ENCODE assay signal across 17 mouse cellular contexts in genomic region chr11:36041411-36041810, GRCm38 (mm10).
DNase-seq lines count a peak whose midpoint lies in the region; ATAC-seq lines count a peak whose summit lies in the region.
"Had no signal": no experiment of that assay in that cellular context is flagged by ENCODE, and none has a peak within 500 bp of the region (broad histone marks: within the 10 kb centered on the region; RNA-seq: fewer than 3 reads in every experiment).

No protein-coding gene starts in this region.

- no peaks in the 10 kb centered on the region for H3K9me3 ChIP-seq in embryonic facial prominence, embryonic 11.5 days (replicated peaks; ENCODE audit: control insufficient read depth, low read length)
- H3K9me3 ChIP-seq in embryonic facial prominence, embryonic 10.5 days = no peaks in the 10 kb centered on the region
- H3K9me3 ChIP-seq in midbrain, embryonic 11.5 days (ENCODE audit: control insufficient read depth, low read length) = no peaks in the 10 kb centered on the region
- no peaks in the 10 kb centered on the region for H3K9me3 ChIP-seq in midbrain, embryonic 10.5 days (replicated peaks)
- H3K9me3 ChIP-seq: embryonic facial prominence, embryonic 12.5 days; forebrain, embryonic 13.5 days; forebrain, embryonic 15.5 days had no signal

- no peaks in the 10 kb centered on the region; the same call in 1 of the 2 replicates for H3K4me1 ChIP-seq in embryonic facial prominence, embryonic 11.5 days (ENCODE audit: control insufficient read depth, insufficient read depth, low read length)
- peaks cover 6% of the 10 kb centered on the region; the same call in 1 of the 2 replicates for H3K4me1 ChIP-seq in embryonic facial prominence, embryonic 10.5 days
- peaks cover 3% of the 10 kb centered on the region; the same call in 1 of the 2 replicates for H3K4me1 ChIP-seq in midbrain, embryonic 11.5 days (ENCODE audit: control insufficient read depth, insufficient read depth, low read length)
- H3K4me1 ChIP-seq in midbrain, embryonic 10.5 days = peaks cover 6% of the 10 kb centered on the region

- H3K27ac ChIP-seq in embryonic facial prominence, embryonic 11.5 days (replicated peaks; ENCODE audit: low read depth, low read length) = no peak overlapping the region
- no peak overlapping the region for H3K27ac ChIP-seq in embryonic facial prominence, embryonic 10.5 days (replicated peaks)
- H3K27ac ChIP-seq in midbrain, embryonic 11.5 days (ENCODE audit: low read depth, low read length) = no peak overlapping the region
- H3K27ac ChIP-seq in midbrain, embryonic 10.5 days (replicated peaks) = no peak overlapping the region
- H3K27ac ChIP-seq: embryonic facial prominence, embryonic 12.5 days; forebrain, embryonic 13.5 days; forebrain, embryonic 15.5 days had no signal

- no peaks in the 10 kb centered on the region for H3K27me3 ChIP-seq in embryonic facial prominence, embryonic 11.5 days (ENCODE audit: control insufficient read depth, insufficient read depth, low read length)
- 0 out of 2 replicates have a peak, but pooled peaks cover 6% of the 10 kb centered on the region for H3K27me3 ChIP-seq in embryonic facial prominence, embryonic 10.5 days (replicated peaks; ENCODE audit: low read depth, poor library complexity, severe bottlenecking)
- no peaks in the 10 kb centered on the region for H3K27me3 ChIP-seq in midbrain, embryonic 11.5 days (ENCODE audit: control insufficient read depth, insufficient read depth, low read length)
- peaks cover 36% of the 10 kb centered on the region for H3K27me3 ChIP-seq in midbrain, embryonic 10.5 days (ENCODE audit: low read depth, poor library complexity, severe bottlenecking)
- H3K27me3 ChIP-seq: forebrain, embryonic 15.5 days had no signal

- no peak overlapping the region for H3K4me3 ChIP-seq in embryonic facial prominence, embryonic 11.5 days (ENCODE audit: low read depth, low read length)
- H3K4me3 ChIP-seq in embryonic facial prominence, embryonic 10.5 days = no peak overlapping the region
- H3K4me3 ChIP-seq in midbrain, embryonic 11.5 days (ENCODE audit: low read depth, low read length) = no peak overlapping the region
- H3K4me3 ChIP-seq in midbrain, embryonic 10.5 days = no peak overlapping the region
- H3K4me3 ChIP-seq: embryonic facial prominence, embryonic 12.5 days; forebrain, embryonic 13.5 days; forebrain, embryonic 15.5 days had no signal

- no peaks in the 10 kb centered on the region for H3K36me3 ChIP-seq in embryonic facial prominence, embryonic 11.5 days (replicated peaks; ENCODE audit: control insufficient read depth, insufficient read depth, low read depth, low read length)
- H3K36me3 ChIP-seq in embryonic facial prominence, embryonic 10.5 days (replicated peaks) = no peaks in the 10 kb centered on the region
- H3K36me3 ChIP-seq in midbrain, embryonic 11.5 days (ENCODE audit: control insufficient read depth, insufficient read depth, low read length) = no peaks in the 10 kb centered on the region
- peaks cover 3% of the 10 kb centered on the region; the same call in 1 of the 2 replicates for H3K36me3 ChIP-seq in midbrain, embryonic 10.5 days
- H3K36me3 ChIP-seq: embryonic facial prominence, embryonic 12.5 days; forebrain, embryonic 15.5 days; G1E had no signal

- WGBS in embryonic facial prominence, embryonic 11.5 days = 81% methylated on average over 13 of the region's 13 CpGs
- WGBS in embryonic facial prominence, embryonic 10.5 days = 85% methylated on average over 13 of the region's 13 CpGs
- whole genome bisulfite sequencing in midbrain, embryonic 11.5 days = 86% methylated on average over 13 of the region's 13 CpGs
- WGBS in midbrain, embryonic 10.5 days = 87% methylated on average over 13 of the region's 13 CpGs

- ATAC-seq in embryonic facial prominence, embryonic 11.5 days (replicated peaks; ENCODE audit: insufficient number of reproducible peaks, low FRiP score, low TSS enrichment, low read depth) = 0 out of 2 replicates have a peak, but pooled peaks have one; percentile 20
- ATAC-seq in midbrain, embryonic 11.5 days (ENCODE audit: low FRiP score) = no peak
- ATAC-seq: CD4-positive, CD25-positive, alpha-beta regulatory T cell, adult 4 months; forebrain, embryonic 13.5 days; forebrain, embryonic 15.5 days; forebrain, postnatal 0 days had no signal

- no peak overlapping the region for H3K4me2 ChIP-seq in embryonic facial prominence, embryonic 11.5 days (ENCODE audit: low read depth, low read length)
- no peak overlapping the region for H3K4me2 ChIP-seq in midbrain, embryonic 11.5 days
- H3K4me2 ChIP-seq: embryonic facial prominence, embryonic 12.5 days; forebrain, embryonic 13.5 days; forebrain, embryonic 15.5 days had no signal

- H3K9ac ChIP-seq in embryonic facial prominence, embryonic 11.5 days (replicated peaks; ENCODE audit: low read length) = no peak overlapping the region
- H3K9ac ChIP-seq in midbrain, embryonic 11.5 days (ENCODE audit: low read length) = no peak overlapping the region
- H3K9ac ChIP-seq: embryonic facial prominence, embryonic 12.5 days; forebrain, embryonic 13.5 days; forebrain, embryonic 15.5 days; forebrain, postnatal 0 days had no signal

- DNase-seq in adrenal gland, postnatal 10 days = peak; percentile 42
- no peak for DNase-seq in adrenal gland, postnatal 25 days
- DNase-seq in embryonic facial prominence, embryonic 11.5 days (ENCODE audit: low spot score) = no peak
- DNase-seq in embryonic facial prominence, embryonic 10.5 days (ENCODE audit: low spot score) = no peak
- peak; percentile 56 for DNase-seq in midbrain, embryonic 11.5 days (ENCODE audit: low spot score, missing footprints)
- no peak for DNase-seq in midbrain, embryonic 10.5 days (ENCODE audit: low spot score)
- DNase-seq in left cerebral cortex, adult 8-10 months (ENCODE audit: low spot score in 2 of 2) = no peak
- DNase-seq: B cell, adult 2 months; cerebellum, adult 11-12 months; cerebellum, adult 2 months; cerebellum, adult 9-10 months; forebrain, postnatal 0 days had no signal

Comparison
In these comparisons a context has a peak if more than half of its experiments do, and no peak if none do; other contexts are left out.
1. DNase-seq: peak in adrenal gland, postnatal 10 days (single experiment) and midbrain, embryonic 11.5 days (single experiment); none in adrenal gland, postnatal 25 days (single experiment), embryonic facial prominence, embryonic 11.5 days (single experiment), embryonic facial prominence, embryonic 10.5 days (single experiment), midbrain, embryonic 10.5 days (single experiment) and left cerebral cortex, adult 8-10 months (0 of 2).